Mouse (Mus musculus) limb, embryonic 14.5 days (tissue): ENCODE results near the gene Tbc1d1. TPM values are rescaled to one million over a fixed set of nuclear protein-coding genes. Genes with fewer than 3 reads are reported as not detected.
A peak's percentile ranks its signal among the peaks of the same experiment; 100 is the strongest.

Experiments used
- ATAC-seq: fragments of 200-750 bp; cut with Nextera tagmentation; 2 replicates; pipeline ENCODE4 v1.8.0; 2017; ENCODE audit warnings: low read depth, moderate number of reproducible peaks, moderate TSS enrichment; ENCODE audit not compliant: low FRiP score
- DNase-seq: peaks from one replicate; pipeline ENCODE4 v3.0.0-alpha.2; 2015; ENCODE audit warnings: low spot score
- H3K27ac ChIP-seq: fragments of 300-500 bp; sonication (generic); replicated peaks from 2 replicates; pipeline ENCODE4 v1.5.1; 2014; ENCODE audit warnings: low read depth, mild to moderate bottlenecking, low read length, moderate library complexity, mixed read lengths
- H3K27me3 ChIP-seq: fragments of 300-500 bp; sonication (generic); 2 replicates; pipeline ENCODE4 v1.6.1; 2014; ENCODE audit warnings: low read length, mixed read lengths; ENCODE audit not compliant: control insufficient read depth, insufficient read depth
- H3K36me3 ChIP-seq: fragments of 300-500 bp; sonication (generic); 2 replicates; pipeline ENCODE4 v1.6.1; 2014; ENCODE audit warnings: mild to moderate bottlenecking, low read length, moderate library complexity, mixed read lengths; ENCODE audit not compliant: control insufficient read depth, insufficient read depth
- H3K4me1 ChIP-seq: fragments of 300-500 bp; sonication (generic); 2 replicates; pipeline ENCODE4 v1.6.1; 2014; ENCODE audit warnings: antibody characterized with exemption, low read length, mixed read lengths; ENCODE audit not compliant: control insufficient read depth, insufficient read depth
- H3K4me2 ChIP-seq: fragments of 300-500 bp; sonication (generic); replicated peaks from 2 replicates; pipeline ENCODE4 v1.6.1; 2014; ENCODE audit warnings: low read depth, mild to moderate bottlenecking, low read length, moderate library complexity; ENCODE audit not compliant: severe bottlenecking
- H3K4me3 ChIP-seq: fragments of 300-500 bp; sonication (generic); replicated peaks from 2 replicates; pipeline ENCODE4 v1.5.1; 2014; ENCODE audit warnings: low read length
- H3K9ac ChIP-seq: fragments of 300-500 bp; sonication (generic); 2 replicates; pipeline ENCODE4 v1.6.1; 2014; ENCODE audit warnings: mild to moderate bottlenecking, low read depth, low read length, moderate library complexity; ENCODE audit not compliant: severe bottlenecking
- H3K9me3 ChIP-seq: fragments of 300-500 bp; sonication (generic); 2 replicates; pipeline ENCODE4 v1.6.1; 2016; ENCODE audit warnings: low read length; ENCODE audit not compliant: control insufficient read depth
- POLR2A ChIP-seq: fragments of 200-500 bp; IDR thresholded peaks from 2 replicates; pipeline ENCODE4 v1.8.0; 2012; ENCODE audit warnings: inconsistent platforms, mild to moderate bottlenecking, moderate library complexity, borderline replicate concordance; ENCODE audit not compliant: insufficient read depth, insufficient read length; ENCODE audit errors: extremely low read depth
- WGBS: fragments of 180-500 bp; shearing (Covaris S2); extraction: QIAGEN DNeasy Blood & Tissue Kit; methylation state at CpG from one replicate; pipeline ENCODE4 v1.1.7; 2014; 5-methylcytosine and 5-hydroxymethylcytosine counted together
- polyA plus RNA-seq, 2 experiments: library from polyadenylated mRNA; depleted of rRNA in 1 of 2; stranded (reverse) in 1 of 2; unstranded in 1 of 2; fragments of >200 nt; fragmentation: Nextera tagmentation in 1 of 2; extraction: Ambion mirVana in 1 of 2; gene quantifications; 2 replicates each; pipeline versions ENCODE4 v1.2.1 to v1.2.3; 2012 to 2014

The Tbc1d1 gene
- polyA plus RNA-seq, 2 experiments, result 23.1 to 25.5 TPM

GRCm38 (mm10) chr5:64291657-64292056, 135.6 kb downstream of the Tbc1d1 start:
- ATAC-seq (no peak), DNase-seq (no peak)
- WGBS, result 85% methylated on average over 5 of the region's 5 CpGs
- no peaks in the 10 kb centered on the region for H3K9me3 ChIP-seq
- no peak overlapping the region for H3K9ac ChIP-seq
- H3K4me1 ChIP-seq, result peaks cover 3% of the 10 kb centered on the region; the same call in 1 of the 2 replicates
- TF ChIP-seq POLR2A, result no peak
- H3K27me3 ChIP-seq, result no peaks in the 10 kb centered on the region
- no peak overlapping the region for H3K4me2 ChIP-seq
- no peak overlapping the region for H3K4me3 ChIP-seq
- peaks cover 25% of the 10 kb centered on the region for H3K36me3 ChIP-seq
- H3K27ac ChIP-seq, result no peak overlapping the region

- no peaks in the 10 kb centered on the region for H3K27me3 ChIP-seq
- H3K4me3 ChIP-seq, result no peak overlapping the region
- no peak overlapping the region for H3K9ac ChIP-seq
- H3K27ac ChIP-seq, result no peak overlapping the region
- TF ChIP-seq POLR2A, result no peak
- peaks cover 14% of the 10 kb centered on the region; the same call in 1 of the 2 replicates for H3K36me3 ChIP-seq
- H3K9me3 ChIP-seq, result no peaks in the 10 kb centered on the region
- H3K4me1 ChIP-seq, result peaks cover 12% of the 10 kb centered on the region
- DNase-seq, result no peak
- no peak for ATAC-seq
- H3K4me2 ChIP-seq, result no peak overlapping the region
Measured at GRCm38 (mm10) chr5:64295621-64296020, 139.5 kb downstream of the Tbc1d1 start.

- DNase-seq, result no peak
- H3K27me3 ChIP-seq, result no peaks in the 10 kb centered on the region
- 78% methylated on average over 7 of the region's 7 CpGs for WGBS
- H3K9ac ChIP-seq, result no peak overlapping the region
- ATAC-seq, result no peak
- H3K36me3 ChIP-seq, result peaks cover 14% of the 10 kb centered on the region; the same call in 1 of the 2 replicates
- no peak for TF ChIP-seq POLR2A
- H3K4me3 ChIP-seq, result no peak overlapping the region
- H3K27ac ChIP-seq, result 0 out of 2 replicates have a peak overlapping the region, but pooled peaks have one; percentile 14
- no peaks in the 10 kb centered on the region for H3K9me3 ChIP-seq
- peaks cover 12% of the 10 kb centered on the region for H3K4me1 ChIP-seq
- no peak overlapping the region for H3K4me2 ChIP-seq
Measured at GRCm38 (mm10) chr5:64296328-64296727, 140.2 kb downstream of the Tbc1d1 start.

GRCm38 (mm10) chr5:64297100-64297499, 141.0 kb downstream of the Tbc1d1 start:
- 57% methylated on average over 4 of the region's 4 CpGs for WGBS
- H3K27me3 ChIP-seq, result no peaks in the 10 kb centered on the region
- H3K9ac ChIP-seq, result no peak overlapping the region
- DNase-seq (no peak), ATAC-seq (no peak)
- H3K4me1 ChIP-seq, result peaks cover 12% of the 10 kb centered on the region
- no peaks in the 10 kb centered on the region for H3K9me3 ChIP-seq
- no peak overlapping the region for H3K4me3 ChIP-seq
- H3K27ac ChIP-seq, result no peak overlapping the region
- TF ChIP-seq POLR2A, result no peak
- no peak overlapping the region for H3K4me2 ChIP-seq
- H3K36me3 ChIP-seq, result peaks cover 19% of the 10 kb centered on the region; the same call in 1 of the 2 replicates

- no peaks in the 10 kb centered on the region for H3K27me3 ChIP-seq
- DNase-seq (no peak), ATAC-seq (0 out of 2 replicates have a peak, but pooled peaks have one; percentile 28)
- peaks cover 12% of the 10 kb centered on the region for H3K4me1 ChIP-seq
- no peak overlapping the region for H3K4me2 ChIP-seq
- H3K27ac ChIP-seq, result no peak overlapping the region
- H3K36me3 ChIP-seq, result peaks cover 20% of the 10 kb centered on the region; the same call in 1 of the 2 replicates
- no peak overlapping the region for H3K9ac ChIP-seq
- H3K9me3 ChIP-seq, result no peaks in the 10 kb centered on the region
- H3K4me3 ChIP-seq, result no peak overlapping the region
- no peak for TF ChIP-seq POLR2A
- 71% methylated on average over 20 of the region's 20 CpGs for WGBS
Measured at GRCm38 (mm10) chr5:64298331-64299036, 142.4 kb downstream of the Tbc1d1 start.
